Mouse (Mus musculus) liver, embryonic 16.5 days (tissue): Measurements from ENCODE around the gene Noxa1. TPM values are rescaled to one million over a fixed set of nuclear protein-coding genes. Genes with fewer than 3 reads are reported as not detected.

Experiments
- ATAC-seq: fragments of 200-750 bp; cut with Nextera tagmentation; 2 replicates; pipeline ENCODE4 v1.8.0; 2017; ENCODE audit warnings: low read depth, mild to moderate bottlenecking, moderate number of reproducible peaks, moderate library complexity
- H3K27ac ChIP-seq: fragments of 300-500 bp; sonication (generic); 2 replicates; pipeline ENCODE4 v1.5.1; 2014; ENCODE audit warnings: mild to moderate bottlenecking, low read length
- H3K27me3 ChIP-seq: fragments of 300-500 bp; sonication (generic); 2 replicates; pipeline ENCODE4 v1.6.1; 2014; ENCODE audit warnings: low read depth, low read length, mixed read lengths; ENCODE audit not compliant: control insufficient read depth, insufficient read depth
- H3K36me3 ChIP-seq: fragments of 300-500 bp; sonication (generic); 2 replicates; pipeline ENCODE4 v1.6.1; 2014; ENCODE audit warnings: mild to moderate bottlenecking; ENCODE audit not compliant: control insufficient read depth, insufficient read depth
- H3K4me1 ChIP-seq: fragments of 300-500 bp; sonication (generic); 2 replicates; pipeline ENCODE4 v1.6.1; 2014; ENCODE audit warnings: low read depth, low read length, mixed read lengths; ENCODE audit not compliant: control insufficient read depth
- H3K4me2 ChIP-seq: fragments of 300-500 bp; sonication (generic); 2 replicates; pipeline ENCODE4 v1.6.1; 2014; ENCODE audit warnings: low read depth, low read length, mixed read lengths
- H3K4me3 ChIP-seq: fragments of 300-500 bp; sonication (generic); 2 replicates; pipeline ENCODE4 v1.5.1; 2014; ENCODE audit warnings: low read depth, mild to moderate bottlenecking, low read length
- H3K9ac ChIP-seq: fragments of 300-500 bp; sonication (generic); 2 replicates; pipeline ENCODE4 v1.6.1; 2014; ENCODE audit warnings: low read depth, low read length
- H3K9me3 ChIP-seq: fragments of 300-500 bp; sonication (generic); replicated peaks from 2 replicates; pipeline ENCODE4 v1.6.1; 2016; ENCODE audit warnings: low read length; ENCODE audit not compliant: control insufficient read depth
- WGBS: fragments of 180-500 bp; shearing (Covaris S2); extraction: QIAGEN DNeasy Blood & Tissue Kit; methylation state at CpG from one replicate; pipeline ENCODE4 v1.1.7; 2014; ENCODE audit not compliant: insufficient replicate concordance; 5-methylcytosine and 5-hydroxymethylcytosine counted together
- polyA plus RNA-seq: library from polyadenylated mRNA; unstranded; fragments of >200 nt; fragmentation: Nextera tagmentation; extraction: Ambion mirVana; gene quantifications from 2 replicates; pipeline ENCODE4 v1.2.1, GENCODE M21; 2015

Noxa1 gene
- polyA plus RNA-seq, 1 experiment from 2014 or later = 0.85 TPM

DNA sequence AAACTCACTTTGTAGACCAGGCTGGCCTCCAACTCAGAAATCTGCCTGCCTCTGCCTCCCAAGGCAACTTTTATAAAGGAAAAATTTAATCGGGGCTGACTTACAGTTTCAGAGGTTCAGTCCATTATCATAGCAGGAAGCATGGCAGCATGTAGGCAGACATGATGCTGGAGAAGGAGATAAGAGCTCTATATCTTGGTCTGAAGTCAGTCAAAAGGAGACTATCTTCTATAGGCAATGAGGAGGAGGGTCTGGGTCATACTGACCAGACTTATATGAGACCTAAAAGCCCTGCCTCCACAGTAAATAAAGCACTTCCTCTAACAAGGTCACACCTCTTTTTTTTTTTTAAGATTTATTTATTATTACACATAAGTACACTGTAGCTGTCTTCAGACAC, 30.7 kb downstream of the Noxa1 start:
- Histone ChIP-seq H3K4me1 (no peaks in the 10 kb centered on the region; the same call in 1 of the 2 replicates), H3K36me3 (no peaks in the 10 kb centered on the region; the same call in 1 of the 2 replicates), H3K27ac (no peak overlapping the region), H3K9ac (no peak overlapping the region), H3K4me2 (no peak overlapping the region), H3K9me3 (no peaks in the 10 kb centered on the region), H3K4me3 (no peak overlapping the region), H3K27me3 (no peaks in the 10 kb centered on the region)
- 27% methylated on average over 1 of the region's 1 CpGs for WGBS
- peak; percentile 35; the same call in 1 of the 2 replicates for ATAC-seq

GRCm38 (mm10) chr2:25063523-25063922, 31.4 kb downstream of the Noxa1 start:
- no peak overlapping the region for H3K9ac ChIP-seq
- ATAC-seq = peak; percentile 43; the same call in 1 of the 2 replicates
- H3K9me3 ChIP-seq = no peaks in the 10 kb centered on the region
- H3K36me3 ChIP-seq = no peaks in the 10 kb centered on the region; the same call in 1 of the 2 replicates
- H3K4me3 ChIP-seq = no peak overlapping the region
- WGBS = 72% methylated on average over 5 of the region's 5 CpGs
- H3K4me2 ChIP-seq = no peak overlapping the region
- H3K27me3 ChIP-seq = no peaks in the 10 kb centered on the region
- H3K4me1 ChIP-seq = no peaks in the 10 kb centered on the region
- H3K27ac ChIP-seq = no peak overlapping the region

- Histone ChIP-seq H3K27ac (no peak overlapping the region), H3K4me2 (no peak overlapping the region), H3K9ac (no peak overlapping the region), H3K36me3 (no peaks in the 10 kb centered on the region), H3K9me3 (no peaks in the 10 kb centered on the region), H3K4me1 (peaks cover 10% of the 10 kb centered on the region), H3K4me3 (no peak overlapping the region), H3K27me3 (no peaks in the 10 kb centered on the region)
- WGBS = 73% methylated on average over 7 of the region's 7 CpGs
- ATAC-seq = no peak
Observed at GRCm38 (mm10) chr2:25058926-25059325, 36.0 kb downstream of the Noxa1 start.

DNA sequence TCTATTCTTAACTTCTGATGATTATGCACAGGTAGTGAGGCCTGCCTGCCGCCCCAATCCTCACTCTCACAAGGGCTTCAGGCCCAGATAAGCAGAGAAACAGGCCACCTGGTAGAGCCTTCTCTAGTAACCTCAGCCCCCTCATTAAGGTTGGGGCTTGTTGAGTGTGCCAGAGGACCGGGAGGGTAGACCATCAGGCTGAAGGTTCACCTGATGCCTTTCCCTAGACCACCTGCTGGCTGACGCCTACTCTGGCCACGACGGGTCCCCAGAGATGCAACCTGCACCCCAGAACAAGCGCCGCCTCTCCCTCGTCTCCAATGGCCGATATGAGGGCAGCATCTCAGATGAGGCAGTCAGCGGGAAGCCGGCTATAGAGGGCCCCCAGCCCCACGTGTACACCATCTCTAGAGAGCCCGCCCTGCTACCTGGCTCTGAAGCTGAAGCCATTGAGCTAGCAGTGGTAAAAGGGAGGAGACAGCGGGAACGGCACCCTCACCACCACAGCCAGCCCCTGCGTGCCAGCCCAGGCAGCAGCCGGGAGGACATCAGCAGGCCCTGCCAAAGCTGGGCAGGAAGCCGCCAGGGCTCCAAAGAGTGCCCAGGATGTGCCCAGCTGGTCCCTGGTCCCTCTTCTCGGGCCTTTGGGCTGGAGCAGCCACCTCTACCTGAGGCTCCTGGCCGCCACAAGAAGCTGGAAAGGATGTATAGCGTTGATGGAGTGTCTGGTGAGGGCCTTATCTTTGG, 39.4 kb downstream of the Noxa1 start:
- H3K4me2 ChIP-seq = no peak overlapping the region
- no peak overlapping the region for H3K4me3 ChIP-seq
- no peaks in the 10 kb centered on the region for H3K9me3 ChIP-seq
- peaks cover 12% of the 10 kb centered on the region for H3K4me1 ChIP-seq
- H3K27ac ChIP-seq = no peak overlapping the region
- 79% methylated on average over 21 of the region's 21 CpGs for WGBS
- peaks cover 3% of the 10 kb centered on the region; the same call in 1 of the 2 replicates for H3K36me3 ChIP-seq
- no peaks in the 10 kb centered on the region for H3K27me3 ChIP-seq
- no peak overlapping the region for H3K9ac ChIP-seq
- ATAC-seq = no peak

GRCm38 (mm10) chr2:25055068-25055405, 39.9 kb downstream of the Noxa1 start:
- Histone ChIP-seq H3K4me3 (peak overlapping the region; percentile 73), H3K36me3 (peaks cover 3% of the 10 kb centered on the region; the same call in 1 of the 2 replicates), H3K27ac (no peak overlapping the region), H3K27me3 (no peaks in the 10 kb centered on the region), H3K9ac (peak overlapping the region; percentile 74; the same call in 1 of the 2 replicates), H3K9me3 (no peaks in the 10 kb centered on the region), H3K4me1 (peaks cover 12% of the 10 kb centered on the region), H3K4me2 (peak overlapping the region; percentile 91)
- no peak for ATAC-seq
- WGBS = 73% methylated on average over 2 of the region's 2 CpGs

- peak within 1 kb of the TSS; percentile 73 for H3K4me3 ChIP-seq
- WGBS = 6% methylated on average over 43 of the region's 47 CpGs
- H3K36me3 ChIP-seq = peaks cover 3% of the 10 kb centered on the region; the same call in 1 of the 2 replicates
- peak within 1 kb of the TSS; percentile 74 for H3K9ac ChIP-seq
- no peaks in the 10 kb centered on the region for H3K27me3 ChIP-seq
- ATAC-seq = peak; percentile 92
- H3K27ac ChIP-seq = no peak within 1 kb of the TSS
- peak within 1 kb of the TSS; percentile 91 for H3K4me2 ChIP-seq
- H3K4me1 ChIP-seq = peaks cover 12% of the 10 kb centered on the region
- H3K9me3 ChIP-seq = no peaks in the 10 kb centered on the region
Observed at GRCm38 (mm10) chr2:25054221-25055067, 40.5 kb downstream of the Noxa1 start, which contains the start of gene Nsmf. TSS of gene Nsmf (plus strand) at chr2:25054355.

DNA sequence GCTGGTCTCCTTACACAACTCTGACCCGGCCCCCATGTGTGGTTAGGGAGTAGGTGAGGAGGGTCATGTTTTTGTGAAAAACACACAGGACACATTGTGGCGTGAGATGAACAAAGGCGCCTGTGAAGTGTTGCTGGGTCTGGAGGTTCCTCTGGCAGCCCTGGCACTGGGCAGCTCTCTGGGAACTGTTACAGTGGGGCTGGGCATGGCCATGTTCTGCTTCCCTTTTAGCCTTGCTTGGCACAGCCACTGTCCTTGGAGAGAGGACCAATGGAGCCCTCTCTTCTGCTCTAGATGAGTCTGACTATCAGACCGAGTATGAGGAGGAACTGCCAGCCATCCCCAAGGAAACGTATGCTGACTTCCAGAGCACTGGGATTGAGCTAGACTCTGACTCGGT, 41.8 kb downstream of the Noxa1 start:
- H3K4me2 ChIP-seq = no peak overlapping the region
- H3K4me3 ChIP-seq = no peak overlapping the region
- peaks cover 3% of the 10 kb centered on the region; the same call in 1 of the 2 replicates for H3K36me3 ChIP-seq
- H3K4me1 ChIP-seq = peaks cover 12% of the 10 kb centered on the region
- no peak for ATAC-seq
- 68% methylated on average over 6 of the region's 6 CpGs for whole genome bisulfite sequencing
- no peak overlapping the region for H3K9ac ChIP-seq
- H3K27ac ChIP-seq = no peak overlapping the region
- H3K27me3 ChIP-seq = no peaks in the 10 kb centered on the region
- no peaks in the 10 kb centered on the region for H3K9me3 ChIP-seq

- H3K4me2 ChIP-seq = no peak overlapping the region
- no peak for ATAC-seq
- no peak overlapping the region for H3K9ac ChIP-seq
- H3K27me3 ChIP-seq = no peaks in the 10 kb centered on the region
- H3K4me3 ChIP-seq = no peak overlapping the region
- H3K27ac ChIP-seq = no peak overlapping the region
- peaks cover 12% of the 10 kb centered on the region for H3K4me1 ChIP-seq
- 80% methylated on average over 8 of the region's 8 CpGs for WGBS
- peaks cover 3% of the 10 kb centered on the region; the same call in 1 of the 2 replicates for H3K36me3 ChIP-seq
- no peaks in the 10 kb centered on the region for H3K9me3 ChIP-seq
Observed at GRCm38 (mm10) chr2:25051450-25051849, 43.5 kb downstream of the Noxa1 start.
